Mouse (Mus musculus) brain, embryonic 14.5 days (tissue): ENCODE data around the gene Arfip1.

Experiments
- CTCF ChIP-seq: fragments of 200-500 bp; IDR thresholded peaks from 2 replicates; pipeline ENCODE4 v1.5.1; 2012; ENCODE audit warnings: inconsistent platforms, mild to moderate bottlenecking, moderate library complexity, borderline replicate concordance; ENCODE audit not compliant: insufficient read depth, insufficient read length; ENCODE audit errors: extremely low read depth
- POLR2A ChIP-seq: fragments of 200-500 bp; IDR thresholded peaks from 2 replicates; pipeline ENCODE4 v1.6.1; 2012; ENCODE audit warnings: mild to moderate bottlenecking, inconsistent platforms, borderline replicate concordance; ENCODE audit not compliant: poor library complexity, insufficient read depth, insufficient read length, severe bottlenecking; ENCODE audit errors: extremely low read depth

- TF ChIP-seq POLR2A, result no peak
- no peak for TF ChIP-seq CTCF
These were observed 98.1 kb downstream of the Arfip1 start for GRCm38 (mm10) chr3:84484333-84484732.
